Mouse (Mus musculus) Patski (cell line): ENCODE results near the gene Dmp1. TPM values are rescaled to one million over a fixed set of nuclear protein-coding genes. Genes with fewer than 3 reads are reported as not detected.

Source experiments
- ATAC-seq: fragments of 100-300 bp; one replicate; pipeline ENCODE4 v1.8.0; 2021
- CTCF ChIA-PET: fragments of 350-600 bp; sonication (Branson Sonifier 250); formaldehyde crosslinking; loops from one replicate; lab custom pipeline; 2022; ENCODE audit warnings: inconsistent platforms; lab: Charles Lee
- POLR2A ChIA-PET: fragments of 350-600 bp; sonication (Branson Sonifier 250); formaldehyde crosslinking; loops from one replicate; lab custom pipeline; 2022; ENCODE audit warnings: antibody characterized with exemption, inconsistent platforms; lab: Charles Lee
- DNase-seq: peaks from one replicate; pipeline ENCODE4 v3.0.0-alpha.2; 2011; ENCODE audit warnings: low read depth, low spot score
- H3K27me3 ChIP-seq: fragments of 371-371 bp; one replicate; pipeline ENCODE4 v1.5.1; 2021
- CTCF ChIP-seq: fragments of 100-300 bp; IDR thresholded peaks from one replicate; pipeline ENCODE4 v1.5.1; 2021
- in situ Hi-C: fragments of 300-500 bp; cut with MboI; formaldehyde crosslinking; loops from 3 replicates; pipeline ENCODE4 v1.11.1; 2018; ENCODE audit warnings: low pct_unique_long_range_greater_than_20kb, mixed read lengths
- polyA plus RNA-seq: library from polyadenylated mRNA; unstranded; gene quantifications from one replicate; pipeline ENCODE4 v1.2.3, GENCODE M21; 2021

Gene Dmp1
- not detected for polyA plus RNA-seq

DNA sequence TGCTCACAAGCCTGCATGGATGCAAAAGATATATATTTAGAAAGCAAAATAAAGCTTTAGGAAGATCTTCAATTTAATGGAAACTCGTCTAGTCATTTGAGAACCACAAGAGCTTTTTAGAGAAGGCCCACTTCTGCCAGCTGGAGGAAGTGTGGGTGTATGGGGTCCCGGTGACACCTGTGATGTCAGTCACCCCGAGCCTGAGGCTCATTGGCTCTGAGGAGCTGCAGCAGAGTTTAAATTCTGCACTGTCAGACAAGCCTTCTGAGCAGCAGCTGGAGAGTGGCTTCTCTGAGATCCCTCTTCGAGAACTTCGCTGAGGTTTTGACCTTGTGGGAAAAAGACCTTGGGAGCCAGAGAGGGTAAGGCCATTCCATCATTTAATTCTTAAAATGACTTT is at the start of gene Dmp1:
Dmp1 (plus strand) TSS at position 263 of the 400 bp plus-strand sequence.
- DNase-seq, result no peak
- in situ Hi-C loops, result no loop called here
- H3K27me3 ChIP-seq, result peaks cover 4% of the 10 kb centered on the region
- no peak for ATAC-seq
- no peak for TF ChIP-seq CTCF
- CTCF ChIA-PET, result interaction anchor here (1.5 kb wide), 1 partner anchor 10 kb away, joined by 4 read pairs; no protein-coding TSS in a partner anchor
- POLR2A ChIA-PET, result interaction anchor here (1.0 kb wide), 1 partner anchor 16 kb away, joined by 3 read pairs; no protein-coding TSS in a partner anchor

GRCm38 (mm10) chr5:104157701-104158100 is 44.7 kb upstream of the Dmp1 start:
- CTCF ChIA-PET, result interaction anchor here (0.8 kb wide), 1 partner anchor 20 kb away, joined by 3 read pairs; no protein-coding TSS in a partner anchor
- POLR2A ChIA-PET, result no interaction called here
- no peak for DNase-seq
- H3K27me3 ChIP-seq, result peaks cover 3% of the 10 kb centered on the region
- no peak for TF ChIP-seq CTCF
- no peak for ATAC-seq
- in situ Hi-C loops, result no loop called here

- in situ Hi-C loops, result no loop called here
- H3K27me3 ChIP-seq, result peaks cover 3% of the 10 kb centered on the region
- CTCF ChIA-PET, result no interaction called here
- POLR2A ChIA-PET, result no interaction called here
- DNase-seq (no peak), ATAC-seq (no peak)
- no peak for TF ChIP-seq CTCF
Observed at GRCm38 (mm10) chr5:104158332-104159052, 43.9 kb upstream of the Dmp1 start.

GRCm38 (mm10) chr5:104160581-104160980 is 41.8 kb upstream of the Dmp1 start:
- peaks cover 3% of the 10 kb centered on the region for H3K27me3 ChIP-seq
- POLR2A ChIA-PET, result interaction anchor here (0.7 kb wide), 1 partner anchor 35 kb away, joined by 3 read pairs; no protein-coding TSS in a partner anchor
- in situ Hi-C loops, result no loop called here
- CTCF ChIA-PET, result no interaction called here
- DNase-seq (no peak), ATAC-seq (no peak)
- no peak for TF ChIP-seq CTCF

DNA sequence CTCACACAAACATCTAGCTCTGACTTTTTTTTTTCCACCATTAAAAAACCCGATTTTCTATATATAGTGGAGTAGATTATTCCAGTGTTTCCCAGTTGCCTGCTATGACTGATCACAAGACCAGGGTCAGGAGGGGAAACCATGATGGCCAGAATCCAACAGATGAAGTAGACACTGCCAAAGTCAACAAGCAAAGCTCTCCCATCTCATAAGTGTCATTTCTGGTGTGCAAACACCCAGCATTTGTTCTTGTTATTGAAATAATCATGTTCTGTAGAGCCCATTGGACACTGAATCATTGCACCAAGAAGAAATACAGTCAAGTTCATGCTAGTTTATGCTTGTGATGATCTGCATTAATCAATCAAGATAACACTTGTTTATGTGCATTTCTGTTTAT is 41.0 kb upstream of the Dmp1 start:
- POLR2A ChIA-PET, result interaction anchor here (0.6 kb wide), 1 partner anchor 353 kb away, joined by 11 read pairs; no protein-coding TSS in a partner anchor
- no peak for ATAC-seq
- in situ Hi-C loops, result no loop called here
- CTCF ChIA-PET, result no interaction called here
- TF ChIP-seq CTCF, result no peak
- DNase-seq, result no peak
- H3K27me3 ChIP-seq, result no peaks in the 10 kb centered on the region

DNA sequence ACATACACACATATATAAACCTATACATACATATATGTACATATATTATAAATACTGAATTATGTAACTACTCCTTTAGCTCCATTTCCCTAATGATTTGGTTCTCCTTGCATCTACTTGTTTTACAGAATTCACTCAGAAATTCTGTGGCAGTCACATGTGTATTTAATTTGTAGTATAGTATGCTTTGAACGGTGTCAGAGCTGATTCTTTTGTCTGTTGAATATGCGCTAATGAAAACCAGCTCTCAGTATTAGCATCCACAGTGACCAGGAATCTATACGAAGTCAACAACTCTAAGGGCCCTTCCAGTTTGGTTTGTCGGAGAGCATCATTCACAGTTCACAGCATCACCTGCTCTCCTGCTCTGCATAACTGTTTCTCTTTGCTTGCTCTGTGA is 38.9 kb upstream of the Dmp1 start:
- ChIA-PET CTCF (no interaction called here), POLR2A (no interaction called here)
- no peak for ATAC-seq
- H3K27me3 ChIP-seq, result peaks cover 8% of the 10 kb centered on the region
- no peak for DNase-seq
- in situ Hi-C loops, result no loop called here
- no peak for TF ChIP-seq CTCF

DNA sequence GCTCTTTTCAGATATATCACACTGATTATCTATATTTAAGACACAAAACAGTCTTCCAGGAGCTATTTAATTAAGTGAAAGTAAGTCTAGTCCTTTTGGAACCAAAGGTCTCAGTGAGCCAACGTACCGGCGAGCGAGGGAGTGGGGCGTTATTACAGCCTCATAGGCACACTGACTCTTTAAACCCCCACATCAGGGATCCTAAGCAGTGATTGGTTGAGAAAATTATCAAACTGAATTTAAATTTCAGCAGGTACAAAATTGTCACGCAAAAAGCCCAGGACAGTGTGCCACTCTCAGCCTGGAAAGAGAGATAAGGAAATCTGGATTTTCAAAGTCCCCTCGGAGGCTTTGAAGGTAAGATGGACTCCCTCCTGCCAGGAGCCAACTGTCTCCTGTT is 32.0 kb upstream of the Dmp1 start, which contains the start of gene Dspp:
Dspp (plus strand) TSS at position 301 of the 400 bp plus-strand sequence.
- no peak for TF ChIP-seq CTCF
- DNase-seq (no peak), ATAC-seq (no peak)
- in situ Hi-C loops, result no loop called here
- peaks cover 25% of the 10 kb centered on the region for H3K27me3 ChIP-seq
- ChIA-PET CTCF (interaction anchor here (1.3 kb wide), 1 partner anchor 23 kb away, joined by 5 read pairs; no protein-coding TSS in a partner anchor), POLR2A (interaction anchor here (0.7 kb wide), 1 partner anchor 25 kb away, joined by 3 read pairs; no protein-coding TSS in a partner anchor)

GRCm38 (mm10) chr5:104173094-104173493 is 29.3 kb upstream of the Dmp1 start:
- peaks cover 19% of the 10 kb centered on the region for H3K27me3 ChIP-seq
- POLR2A ChIA-PET, result no interaction called here
- no peak for TF ChIP-seq CTCF
- CTCF ChIA-PET, result no interaction called here
- in situ Hi-C loops, result no loop called here
- no peak for ATAC-seq
- DNase-seq, result no peak

- in situ Hi-C loops, result no loop called here
- no peaks in the 10 kb centered on the region for H3K27me3 ChIP-seq
- ChIA-PET CTCF (no interaction called here), POLR2A (no interaction called here)
- ATAC-seq (no peak), DNase-seq (no peak)
- no peak for TF ChIP-seq CTCF
Observed at GRCm38 (mm10) chr5:104183743-104184142, 18.7 kb upstream of the Dmp1 start.

GRCm38 (mm10) chr5:104187281-104187680 is 15.1 kb upstream of the Dmp1 start:
- TF ChIP-seq CTCF, result no peak
- DNase-seq, result no peak
- in situ Hi-C loops, result no loop called here
- POLR2A ChIA-PET, result interaction anchor here (0.9 kb wide), 1 partner anchor 15 kb away, joined by 3 read pairs; the partner anchor contains the start of gene Dmp1
- CTCF ChIA-PET, result no interaction called here
- H3K27me3 ChIP-seq, result no peaks in the 10 kb centered on the region
- no peak for ATAC-seq

GRCm38 (mm10) chr5:104195086-104195485 is 7.3 kb upstream of the Dmp1 start:
- ChIA-PET CTCF (no interaction called here), POLR2A (no interaction called here)
- H3K27me3 ChIP-seq, result no peaks in the 10 kb centered on the region
- in situ Hi-C loops, result no loop called here
- ATAC-seq (no peak), DNase-seq (no peak)
- no peak for TF ChIP-seq CTCF
